Comparison of ENCODE assay signal across 27 mouse cellular contexts in the genomic region with DNA sequence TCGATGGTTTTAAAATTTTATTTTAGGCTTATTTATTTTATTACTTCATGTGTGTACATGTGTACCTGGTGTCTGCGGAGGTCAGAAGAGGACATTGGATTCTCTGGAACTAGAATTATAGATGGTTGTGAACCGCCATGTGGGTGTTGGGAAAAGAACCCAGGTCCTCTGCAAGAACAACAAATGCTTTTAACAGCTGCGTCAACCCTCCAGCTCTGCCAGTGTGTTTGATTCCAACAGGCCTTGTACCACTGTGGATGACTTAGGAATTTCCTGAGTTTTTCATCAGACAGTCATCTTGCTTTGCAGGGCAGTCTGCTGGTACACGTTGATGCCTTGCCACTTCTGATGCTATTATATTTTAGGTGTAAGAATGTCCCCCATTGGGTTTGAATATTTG.
"Had no signal": no experiment of that assay in that cellular context is flagged by ENCODE, and none has a peak within 500 bp of the region (broad histone marks: within the 10 kb centered on the region; RNA-seq: fewer than 3 reads in every experiment).

No protein-coding gene starts in this region.

- DNase-seq: cerebellum, adult 2 months; cerebellum, adult 8-10 months; cerebellum, adult 9-10 months; cerebellum, adult 9-11 months; cerebellum, postnatal 10 days; cerebellum, postnatal 14 days; cerebellum, postnatal 25 days; cerebellum, postnatal 36 days; embryo, embryonic 11 days; forebrain, postnatal 0 days; gastrocnemius, adult 2 months; gastrocnemius, postnatal 10 days; gastrocnemius, postnatal 14 days; gastrocnemius, postnatal 25 days; gastrocnemius, postnatal 36 days; heart, adult 2 months had no signal

- ATAC-seq: forebrain, embryonic 13.5 days; forebrain, embryonic 14.5 days; forebrain, embryonic 15.5 days; forebrain, embryonic 16.5 days; forebrain, postnatal 0 days had no signal

- H3K9me3 ChIP-seq: embryonic facial prominence, embryonic 10.5 days; embryonic facial prominence, embryonic 12.5 days; embryonic facial prominence, embryonic 13.5 days; embryonic facial prominence, embryonic 15.5 days; forebrain, embryonic 10.5 days; forebrain, embryonic 12.5 days; forebrain, embryonic 13.5 days; forebrain, embryonic 15.5 days had no signal

- H3K4me3 ChIP-seq: embryonic facial prominence, embryonic 10.5 days; embryonic facial prominence, embryonic 12.5 days; embryonic facial prominence, embryonic 13.5 days; embryonic facial prominence, embryonic 15.5 days; erythroblast, embryonic 14.5 days; forebrain, embryonic 10.5 days; forebrain, embryonic 12.5 days; forebrain, embryonic 13.5 days; forebrain, embryonic 15.5 days; gastrocnemius, adult 2 months; heart, adult 2 months had no signal

- H3K4me2 ChIP-seq: embryonic facial prominence, embryonic 12.5 days; embryonic facial prominence, embryonic 13.5 days; embryonic facial prominence, embryonic 15.5 days; forebrain, embryonic 12.5 days; forebrain, embryonic 13.5 days; forebrain, embryonic 15.5 days had no signal

- H3K36me3 ChIP-seq: embryonic facial prominence, embryonic 10.5 days; embryonic facial prominence, embryonic 12.5 days; embryonic facial prominence, embryonic 13.5 days; embryonic facial prominence, embryonic 15.5 days; forebrain, embryonic 10.5 days; forebrain, embryonic 12.5 days; forebrain, embryonic 15.5 days had no signal

- H3K4me1 ChIP-seq: embryonic facial prominence, embryonic 10.5 days; embryonic facial prominence, embryonic 12.5 days; embryonic facial prominence, embryonic 13.5 days; embryonic facial prominence, embryonic 15.5 days; forebrain, embryonic 10.5 days; forebrain, embryonic 12.5 days; forebrain, embryonic 13.5 days; forebrain, embryonic 15.5 days had no signal

- H3K9ac ChIP-seq: embryonic facial prominence, embryonic 12.5 days; embryonic facial prominence, embryonic 13.5 days; embryonic facial prominence, embryonic 15.5 days; forebrain, embryonic 12.5 days; forebrain, embryonic 13.5 days; forebrain, embryonic 15.5 days; forebrain, postnatal 0 days had no signal

- H3K27ac ChIP-seq: embryonic facial prominence, embryonic 10.5 days; embryonic facial prominence, embryonic 12.5 days; embryonic facial prominence, embryonic 13.5 days; embryonic facial prominence, embryonic 15.5 days; forebrain, embryonic 10.5 days; forebrain, embryonic 12.5 days; forebrain, embryonic 13.5 days; forebrain, embryonic 15.5 days; gastrocnemius, adult 2 months; heart, adult 2 months had no signal

- H3K27me3 ChIP-seq: embryonic facial prominence, embryonic 12.5 days; embryonic facial prominence, embryonic 13.5 days; embryonic facial prominence, embryonic 15.5 days; forebrain, embryonic 12.5 days; forebrain, embryonic 13.5 days; forebrain, embryonic 15.5 days had no signal
